Mouse (Mus musculus): ENCODE data around the gene Slc4a4. TPM values are rescaled to one million over a fixed set of nuclear protein-coding genes. Genes with fewer than 3 reads are reported as not detected.

The Slc4a4 gene
- polyA plus RNA-seq, 1 experiment from 2014 or later: 2.4 TPM

DNA sequence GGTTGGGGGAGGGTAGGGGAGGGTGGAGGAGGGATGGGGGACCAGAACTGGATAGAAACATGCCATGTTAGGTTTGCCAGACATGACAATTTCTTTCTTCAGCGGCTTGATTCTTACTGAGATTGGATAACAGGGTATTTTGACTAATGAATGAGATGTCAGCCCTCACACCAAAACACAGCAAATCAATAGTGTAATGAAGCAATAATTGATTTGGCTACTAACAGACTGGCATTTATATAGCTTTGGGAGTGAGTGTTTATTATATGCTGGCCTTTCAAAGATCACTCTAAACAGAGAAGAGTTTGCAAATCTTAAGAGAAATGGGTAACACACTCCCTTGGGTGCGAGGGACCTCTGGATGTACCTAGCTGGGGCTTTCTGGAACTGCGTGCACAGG, 30.6 kb downstream of the Slc4a4 start:
- Histone ChIP-seq H3K9me3 (no peaks in the 10 kb centered on the region), H3K27me3 (no peaks in the 10 kb centered on the region), H3K36me3 (no peaks in the 10 kb centered on the region), H3K4me2 (replicated peaks) (no peak overlapping the region), H3K27ac (no peak overlapping the region), H3K9ac (no peak overlapping the region), H3K4me3 (no peak overlapping the region), H3K4me1 (peaks cover 9% of the 10 kb centered on the region)
- 74% methylated on average over 3 of the region's 3 CpGs for WGBS
- ATAC-seq (ENCODE audit: low FRiP score, low read depth): no peak

- no peak overlapping the region for H3K27ac ChIP-seq
- WGBS: 80% methylated on average over 10 of the region's 10 CpGs
- H3K4me1 ChIP-seq: peaks cover 9% of the 10 kb centered on the region
- H3K4me2 ChIP-seq (replicated peaks): no peak overlapping the region
- no peak overlapping the region for H3K9ac ChIP-seq
- no peak for ATAC-seq (ENCODE audit: low FRiP score, low read depth)
- H3K9me3 ChIP-seq: no peaks in the 10 kb centered on the region
- no peaks in the 10 kb centered on the region for H3K27me3 ChIP-seq
- H3K36me3 ChIP-seq: no peaks in the 10 kb centered on the region
- no peak overlapping the region for H3K4me3 ChIP-seq
Measured at GRCm38 (mm10) chr5:88917630-88918029, 31.0 kb downstream of the Slc4a4 start.

DNA sequence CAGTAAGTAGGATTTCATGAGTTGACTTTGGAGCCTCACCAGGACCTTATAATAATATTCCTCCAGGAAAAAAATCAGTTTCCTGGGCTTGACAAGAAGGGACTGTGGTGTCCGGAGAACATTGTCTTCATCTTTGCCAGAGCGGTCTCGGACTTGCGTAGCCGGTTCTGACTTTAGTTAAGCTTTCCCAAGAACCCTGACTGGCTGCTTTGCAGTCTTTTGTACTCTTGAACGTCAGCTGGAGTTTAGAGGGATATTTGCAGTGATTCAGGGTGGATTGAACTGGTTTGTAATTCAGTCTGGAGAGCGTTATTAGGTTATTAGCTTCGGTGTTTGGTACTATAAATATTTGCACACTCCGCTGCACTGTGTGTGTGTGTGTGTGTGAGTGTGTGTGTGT, 31.9 kb downstream of the Slc4a4 start:
- Histone ChIP-seq H3K27ac (no peak overlapping the region), H3K36me3 (no peaks in the 10 kb centered on the region), H3K4me1 (peaks cover 9% of the 10 kb centered on the region), H3K9me3 (no peaks in the 10 kb centered on the region), H3K4me3 (no peak overlapping the region), H3K27me3 (no peaks in the 10 kb centered on the region), H3K9ac (no peak overlapping the region), H3K4me2 (replicated peaks) (no peak overlapping the region)
- 58% methylated on average over 9 of the region's 9 CpGs for WGBS
- no peak for ATAC-seq (ENCODE audit: low FRiP score, low read depth)

GRCm38 (mm10) chr5:88925576-88925975, 39.0 kb downstream of the Slc4a4 start:
- no peak overlapping the region for H3K4me2 ChIP-seq (replicated peaks)
- H3K9ac ChIP-seq: no peak overlapping the region
- no peak for ATAC-seq (ENCODE audit: low FRiP score, low read depth)
- no peak overlapping the region for H3K4me3 ChIP-seq
- no peaks in the 10 kb centered on the region for H3K36me3 ChIP-seq
- H3K4me1 ChIP-seq: peaks cover 19% of the 10 kb centered on the region
- H3K9me3 ChIP-seq: no peaks in the 10 kb centered on the region
- H3K27me3 ChIP-seq: no peaks in the 10 kb centered on the region
- H3K27ac ChIP-seq: no peak overlapping the region
- 76% methylated on average over 5 of the region's 5 CpGs for WGBS

GRCm38 (mm10) chr5:88928201-88928916, 41.7 kb downstream of the Slc4a4 start:
- Histone ChIP-seq H3K27me3 (no peaks in the 10 kb centered on the region), H3K36me3 (no peaks in the 10 kb centered on the region), H3K27ac (no peak overlapping the region), H3K4me3 (no peak overlapping the region), H3K9me3 (no peaks in the 10 kb centered on the region), H3K4me2 (replicated peaks) (no peak overlapping the region), H3K4me1 (peaks cover 28% of the 10 kb centered on the region), H3K9ac (no peak overlapping the region)
- 37% methylated on average over 13 of the region's 13 CpGs for WGBS
- no peak for ATAC-seq (ENCODE audit: low FRiP score, low read depth)

DNA sequence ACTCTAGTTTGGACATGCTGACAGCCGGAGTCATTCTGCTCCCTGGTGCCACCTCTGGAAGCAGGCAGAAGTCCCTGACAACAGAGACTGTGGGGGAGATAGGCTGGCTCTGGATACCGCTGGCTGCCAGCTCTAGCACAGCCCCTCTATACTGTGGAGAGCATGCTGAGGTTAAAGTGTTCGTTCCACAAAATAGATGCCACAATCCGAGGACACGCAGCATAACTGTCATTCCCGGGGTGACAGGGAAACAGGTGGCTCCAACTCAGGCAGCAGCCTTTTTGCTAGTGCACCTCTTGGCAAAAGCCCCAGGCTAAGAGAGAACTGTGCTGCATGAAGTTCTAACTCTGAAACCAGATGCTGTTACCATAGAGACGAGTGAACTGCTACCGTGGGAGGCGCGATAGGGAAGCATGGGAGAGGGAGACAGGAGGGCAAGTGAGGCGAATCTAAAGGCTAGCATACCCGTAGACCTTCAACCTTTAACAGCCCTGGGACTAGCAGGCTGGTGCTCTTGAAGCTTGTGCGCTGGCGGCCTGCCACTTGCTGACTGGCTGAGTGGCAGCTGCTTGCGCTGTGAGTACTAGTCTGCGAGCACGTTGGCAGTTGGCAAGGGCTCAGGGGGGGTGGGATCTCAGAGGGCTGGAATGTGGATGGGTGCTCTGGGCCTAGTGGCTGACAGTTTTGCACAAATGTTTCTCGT, 42.9 kb downstream of the Slc4a4 start:
- H3K27me3 ChIP-seq: no peaks in the 10 kb centered on the region
- no peaks in the 10 kb centered on the region for H3K36me3 ChIP-seq
- no peaks in the 10 kb centered on the region for H3K9me3 ChIP-seq
- H3K4me3 ChIP-seq: 0 out of 2 replicates have a peak overlapping the region, but pooled peaks have one; percentile 14
- H3K27ac ChIP-seq: no peak overlapping the region
- peaks cover 36% of the 10 kb centered on the region for H3K4me1 ChIP-seq
- ATAC-seq (ENCODE audit: low FRiP score, low read depth): peak; percentile 81
- H3K4me2 ChIP-seq (replicated peaks): peak overlapping the region; percentile 51
- WGBS: 26% methylated on average over 18 of the region's 18 CpGs
- no peak overlapping the region for H3K9ac ChIP-seq

- WGBS: 58% methylated on average over 5 of the region's 5 CpGs
- no peaks in the 10 kb centered on the region for H3K36me3 ChIP-seq
- H3K4me2 ChIP-seq (replicated peaks): peak overlapping the region; percentile 51; the same call in 1 of the 2 replicates
- H3K9me3 ChIP-seq: no peaks in the 10 kb centered on the region
- H3K27me3 ChIP-seq: no peaks in the 10 kb centered on the region
- no peak overlapping the region for H3K4me3 ChIP-seq
- ATAC-seq (ENCODE audit: low FRiP score, low read depth): peak; percentile 30
- H3K4me1 ChIP-seq: peaks cover 36% of the 10 kb centered on the region
- H3K27ac ChIP-seq: peak overlapping the region; percentile 10; the same call in 1 of the 2 replicates
- H3K9ac ChIP-seq: no peak overlapping the region
Measured at GRCm38 (mm10) chr5:88930129-88930528, 43.5 kb downstream of the Slc4a4 start.

DNA sequence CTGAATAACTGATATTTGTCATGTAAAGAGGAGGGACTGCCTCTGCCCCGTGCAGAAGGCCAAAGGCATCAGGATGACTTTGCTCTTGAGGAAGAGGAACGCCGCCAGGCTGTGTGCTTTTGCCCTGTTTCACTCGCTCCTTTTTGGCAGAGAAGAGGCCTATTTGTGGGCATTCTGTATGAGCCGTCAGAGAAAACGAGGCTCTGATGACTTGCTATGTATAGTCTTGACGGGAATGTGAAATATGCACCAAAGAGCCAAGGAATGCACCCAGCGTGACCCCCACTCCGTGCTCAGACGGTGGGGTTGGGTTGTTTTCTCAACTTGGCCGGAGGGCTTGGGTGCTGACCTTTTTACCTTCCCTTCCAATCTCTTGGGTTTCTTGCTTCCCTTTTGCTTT, 44.0 kb downstream of the Slc4a4 start:
- Histone ChIP-seq H3K4me2 (replicated peaks) (no peak overlapping the region; the same call in 1 of the 2 replicates), H3K27me3 (no peaks in the 10 kb centered on the region), H3K4me1 (peaks cover 36% of the 10 kb centered on the region), H3K4me3 (no peak overlapping the region), H3K9ac (no peak overlapping the region), H3K27ac (peak overlapping the region; percentile 10; the same call in 1 of the 2 replicates), H3K36me3 (no peaks in the 10 kb centered on the region), H3K9me3 (no peaks in the 10 kb centered on the region)
- no peak for ATAC-seq (ENCODE audit: low FRiP score, low read depth)
- WGBS: 59% methylated on average over 11 of the region's 11 CpGs

DNA sequence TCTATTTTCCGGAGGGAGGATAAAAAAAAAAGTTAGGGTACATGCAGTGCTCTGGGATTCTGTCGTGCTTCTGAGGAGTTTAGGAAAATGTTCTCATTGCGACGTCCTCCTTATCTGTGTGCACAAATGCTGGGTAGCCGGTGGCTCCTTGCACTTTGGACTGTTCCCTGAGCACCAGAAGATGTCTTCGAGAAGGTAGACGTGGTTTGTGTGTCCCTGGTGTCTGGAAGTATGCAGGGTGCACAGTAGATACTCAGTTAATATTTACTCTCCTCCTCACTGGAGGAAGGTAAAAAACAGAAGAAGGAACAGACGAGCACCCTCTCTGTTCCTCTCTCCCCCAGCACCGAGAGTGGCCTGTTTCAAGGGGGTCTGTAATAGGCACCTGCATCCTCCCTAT, 44.6 kb downstream of the Slc4a4 start:
- H3K36me3 ChIP-seq: no peaks in the 10 kb centered on the region
- no peak overlapping the region for H3K27ac ChIP-seq
- WGBS: 91% methylated on average over 9 of the region's 9 CpGs
- no peak overlapping the region for H3K9ac ChIP-seq
- no peaks in the 10 kb centered on the region for H3K9me3 ChIP-seq
- peaks cover 36% of the 10 kb centered on the region for H3K4me1 ChIP-seq
- ATAC-seq (ENCODE audit: low FRiP score, low read depth): no peak
- no peak overlapping the region for H3K4me3 ChIP-seq
- H3K27me3 ChIP-seq: no peaks in the 10 kb centered on the region
- no peak overlapping the region for H3K4me2 ChIP-seq (replicated peaks)

DNA sequence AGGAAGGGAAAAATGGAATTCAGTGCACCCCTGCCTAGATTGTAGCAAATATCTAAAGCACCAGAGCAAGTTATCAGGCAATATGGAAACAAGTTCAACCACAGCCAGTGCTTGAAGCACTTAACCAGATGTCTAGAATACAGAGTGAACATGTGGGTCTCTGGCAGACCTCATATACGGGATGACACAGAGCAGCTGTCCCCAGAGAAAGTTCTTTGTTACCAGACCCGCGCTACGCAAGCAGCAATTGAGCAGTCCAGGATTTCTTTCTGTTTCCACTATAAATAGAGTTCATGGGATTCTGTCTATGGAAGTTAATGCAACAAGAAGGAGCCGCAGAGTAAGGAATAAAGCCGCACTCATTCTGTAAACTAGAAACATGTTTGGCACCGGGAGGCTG, 46.8 kb downstream of the Slc4a4 start:
- no peak overlapping the region for H3K4me3 ChIP-seq
- ATAC-seq (ENCODE audit: low FRiP score, low read depth): no peak; the same call in 1 of the 2 replicates
- no peaks in the 10 kb centered on the region for H3K27me3 ChIP-seq
- no peak overlapping the region for H3K4me2 ChIP-seq (replicated peaks)
- H3K9ac ChIP-seq: no peak overlapping the region
- 43% methylated on average over 7 of the region's 7 CpGs for WGBS
- H3K9me3 ChIP-seq: no peaks in the 10 kb centered on the region
- no peak overlapping the region for H3K27ac ChIP-seq
- peaks cover 36% of the 10 kb centered on the region for H3K4me1 ChIP-seq
- H3K36me3 ChIP-seq: no peaks in the 10 kb centered on the region

- H3K9me3 ChIP-seq: no peaks in the 10 kb centered on the region
- no peak overlapping the region for H3K4me3 ChIP-seq
- no peak overlapping the region for H3K4me2 ChIP-seq (replicated peaks)
- ATAC-seq (ENCODE audit: low FRiP score, low read depth): no peak
- no peak overlapping the region for H3K27ac ChIP-seq
- no peaks in the 10 kb centered on the region for H3K36me3 ChIP-seq
- peaks cover 35% of the 10 kb centered on the region for H3K4me1 ChIP-seq
- no peaks in the 10 kb centered on the region for H3K27me3 ChIP-seq
- WGBS: 75% methylated on average over 14 of the region's 14 CpGs
- H3K9ac ChIP-seq: no peak overlapping the region
Measured at GRCm38 (mm10) chr5:88933946-88934345, 47.3 kb downstream of the Slc4a4 start.

GRCm38 (mm10) chr5:88938208-88938607, 51.6 kb downstream of the Slc4a4 start:
- H3K27me3 ChIP-seq: no peaks in the 10 kb centered on the region
- peaks cover 16% of the 10 kb centered on the region for H3K4me1 ChIP-seq
- no peak overlapping the region for H3K4me3 ChIP-seq
- no peak overlapping the region for H3K4me2 ChIP-seq (replicated peaks)
- ATAC-seq (ENCODE audit: low FRiP score, low read depth): no peak
- 77% methylated on average over 1 of the region's 1 CpGs for WGBS
- H3K27ac ChIP-seq: no peak overlapping the region
- no peaks in the 10 kb centered on the region for H3K9me3 ChIP-seq
- no peaks in the 10 kb centered on the region for H3K36me3 ChIP-seq
- no peak overlapping the region for H3K9ac ChIP-seq

Measured in limb, embryonic 13.5 days (tissue).